Mouse (Mus musculus) common myeloid progenitor, adult 5-6 weeks (primary cell): ENCODE data around the gene Sbp. TPM values are rescaled to one million over a fixed set of nuclear protein-coding genes. Genes with fewer than 3 reads are reported as not detected.

Experiments
- ATAC-seq: replicated peaks from 2 replicates; pipeline ENCODE4 v1.8.0; 2016; ENCODE audit warnings: low read depth, mild to moderate bottlenecking, moderate TSS enrichment, inconsistent platforms; ENCODE audit not compliant: poor library complexity, severe bottlenecking
- total RNA-seq: library from RNA; stranded (forward); fragments of 200-1000, 187-1606 nt; gene quantifications from 2 replicates; pipeline ENCODE4 v1.2.3, GENCODE M21; 2017

The Sbp gene
- total RNA-seq, 1 experiment from 2014 or later, result not detected

- no peak for ATAC-seq
Observed at GRCm38 (mm10) chr17:23984989-23985388, 43.5 kb downstream of the Sbp start.

DNA sequence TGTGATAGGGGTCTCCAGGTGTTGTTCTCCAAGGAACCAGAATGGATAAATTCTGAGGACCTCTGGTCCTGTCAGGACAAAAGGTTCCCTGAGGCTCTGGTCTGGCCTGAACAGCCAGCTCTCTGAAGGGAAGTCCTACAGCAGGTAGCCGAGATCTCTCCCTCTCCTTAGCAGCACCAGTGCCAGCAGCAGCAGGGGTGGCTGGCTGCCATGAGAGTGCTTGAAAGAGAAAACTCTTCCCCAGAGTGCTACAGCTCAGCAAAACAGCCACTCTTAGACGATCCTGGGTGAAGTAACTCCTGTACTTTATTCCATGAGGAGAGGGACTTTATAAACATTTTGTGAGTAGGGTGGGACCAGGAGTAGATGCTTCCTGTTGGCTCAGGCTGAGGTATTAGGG, 48.3 kb downstream of the Sbp start:
- no peak for ATAC-seq

- no peak for ATAC-seq
Observed at GRCm38 (mm10) chr17:23992789-23993553, 51.5 kb downstream of the Sbp start.

DNA sequence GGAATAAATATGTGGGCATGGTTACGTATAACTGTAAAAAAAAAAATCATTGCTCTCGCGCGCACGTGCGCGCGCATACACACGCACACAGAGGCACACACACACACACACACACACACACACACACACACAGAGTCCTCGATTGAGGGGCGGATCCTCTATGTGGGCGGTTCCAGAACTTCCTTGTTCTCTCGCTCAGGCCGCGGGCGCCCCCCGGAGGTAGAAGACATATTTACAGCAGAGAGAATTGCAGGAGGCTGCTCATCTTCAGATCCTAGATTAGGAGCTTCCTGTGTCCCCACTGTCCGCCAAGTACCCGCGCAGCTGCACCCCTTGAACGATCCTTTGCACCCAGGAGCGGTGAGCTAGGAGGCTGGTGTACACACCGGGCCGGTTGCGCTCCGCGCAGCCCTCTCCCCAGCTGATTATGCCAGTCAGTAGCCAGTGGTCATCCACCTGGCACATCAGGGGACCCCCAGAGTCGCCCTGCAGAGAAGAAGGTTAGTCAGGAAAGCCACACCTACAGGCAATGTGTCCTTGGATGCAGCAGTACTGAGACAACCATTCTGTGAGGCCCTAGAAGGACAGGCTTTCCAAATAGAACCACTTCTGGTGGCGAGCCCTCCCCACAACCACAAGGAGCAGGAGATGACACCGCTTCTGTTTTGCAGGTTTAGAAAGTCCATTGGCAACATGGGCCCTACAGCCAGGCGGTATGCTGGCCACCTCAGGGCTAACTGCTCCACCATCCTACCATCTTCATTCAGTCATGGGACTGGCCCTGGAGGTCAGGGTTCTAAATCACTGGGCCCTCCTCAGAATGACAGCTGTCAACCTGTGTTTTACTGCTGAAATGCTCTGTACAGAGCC, 52.3 kb downstream of the Sbp start:
- peak; percentile 91 for ATAC-seq

DNA sequence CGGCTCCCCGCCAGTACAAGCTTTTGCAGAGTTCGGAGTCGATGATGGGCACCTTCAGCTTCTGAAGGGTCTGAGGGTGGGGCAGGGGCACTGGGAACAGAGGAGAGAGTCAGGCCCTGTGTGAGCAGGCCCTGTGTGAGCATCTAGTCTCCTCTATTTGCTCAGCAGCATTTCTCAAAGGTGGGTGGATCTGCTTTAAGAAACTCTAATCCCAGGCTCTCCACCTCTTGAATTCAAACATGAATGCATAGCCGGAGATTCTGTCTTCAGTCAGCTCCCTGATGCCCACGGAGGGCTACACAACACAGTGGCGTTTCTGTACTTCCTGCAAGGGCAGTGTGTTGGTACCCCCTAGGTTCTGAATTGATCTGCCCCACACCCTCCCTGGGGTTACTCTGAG, 53.2 kb downstream of the Sbp start:
- no peak for ATAC-seq

Other genes with a start within 250 kb of the Sbp start
- gene 1520401A03Rik, start 218.9 kb upstream of the Sbp start, total RNA-seq, result not detected in 2 replicates
- 14.3 and 28.1 TPM in 2 replicates for gene Pkmyt1, start 215.3 kb upstream of the Sbp start, total RNA-seq
- 4.4 and 5.3 TPM in 2 replicates for gene Paqr4, start 200.8 kb upstream of the Sbp start, total RNA-seq
- gene Kremen2, start 195.8 kb upstream of the Sbp start, total RNA-seq, result not detected in 2 replicates
- 33.8 and 34.0 TPM in 2 replicates for gene Flywch1, start 170.1 kb upstream of the Sbp start, total RNA-seq
- gene Flywch2, start 155.6 kb upstream of the Sbp start, total RNA-seq, result 0.46 and 4.6 TPM in 2 replicates
- gene Srrm2, start 151.1 kb upstream of the Sbp start, total RNA-seq, result 234 and 239 TPM in 2 replicates
- gene Elob, start 112.5 kb upstream of the Sbp start, total RNA-seq, result 96.2 and 130 TPM in 2 replicates
- not detected in 2 replicates for gene Prss33, start 105.6 kb upstream of the Sbp start, total RNA-seq
- not detected in 2 replicates for gene Prss32, start 97.8 kb upstream of the Sbp start, total RNA-seq
- not detected in 2 replicates for gene Prss41, start 97.5 kb upstream of the Sbp start, total RNA-seq
- gene Prss21, start 73.6 kb upstream of the Sbp start, total RNA-seq, result not detected in 2 replicates
- not detected in 2 replicates for gene Dcpp1, start 60.8 kb upstream of the Sbp start, total RNA-seq
- gene Dcpp2, start 60.8 kb upstream of the Sbp start, total RNA-seq, result not detected in 2 replicates
- gene Dcpp3, start 24.2 kb upstream of the Sbp start, total RNA-seq, result not detected in 2 replicates
- not detected in 2 replicates for gene Sbpl, start 13.6 kb downstream of the Sbp start, total RNA-seq
- not detected in 2 replicates for gene Prss30, start 38.9 kb downstream of the Sbp start, total RNA-seq
- gene Prss22, start 56.4 kb downstream of the Sbp start, total RNA-seq, result not detected in 2 replicates
- not detected in 2 replicates for gene Prss27, start 96.5 kb downstream of the Sbp start, total RNA-seq
- gene Kctd5, start 131.8 kb downstream of the Sbp start, total RNA-seq, result 17.8 and 19.2 TPM in 2 replicates
- gene Pdpk1, start 209.3 kb downstream of the Sbp start, total RNA-seq, result 33.8 and 40.7 TPM in 2 replicates
- 22.5 and 23.0 TPM in 2 replicates for gene Amdhd2, start 222.1 kb downstream of the Sbp start, total RNA-seq
- 81.5 and 89.8 TPM in 2 replicates for gene Atp6v0c, start 228.0 kb downstream of the Sbp start, total RNA-seq